Mouse (Mus musculus): ENCODE measurements at regions not wholly inside any gene's neighbourhood (a gene's known extent, or its start where the extent isn't known, plus 50 kb on each side); places are given as distances from the start of the nearest gene placed in this dataset.

DNA sequence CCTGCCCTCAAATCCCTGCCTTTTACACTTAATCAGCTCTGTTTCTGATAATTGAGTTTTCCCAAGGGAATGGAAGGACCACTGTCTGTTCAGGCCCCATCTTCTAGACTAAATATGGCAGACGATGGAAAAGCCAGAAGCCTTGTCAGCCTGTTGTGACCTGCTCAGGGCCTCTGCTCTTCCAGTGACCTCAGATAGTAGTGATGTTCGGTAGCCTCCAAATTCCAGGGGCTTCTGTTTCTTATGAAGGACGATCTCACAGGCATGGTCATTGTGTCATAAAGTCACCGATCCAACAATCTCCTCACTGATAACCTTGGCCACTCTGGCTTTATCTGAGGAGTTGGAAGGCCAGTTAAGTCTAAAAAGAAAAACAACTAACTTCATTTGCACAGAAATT, 330.5 kb downstream of the Inhba start:
- TF ChIP-seq CTCF (IDR thresholded peaks at IDR 0.05; ENCODE audit: low read depth, low read length), result no peak
- no peak for TF ChIP-seq POLR2A (IDR thresholded peaks at IDR 0.05; ENCODE audit: insufficient read depth, low read length)
- no peak for TF ChIP-seq EP300 (IDR thresholded peaks at IDR 0.05; ENCODE audit: insufficient read depth, low read depth, low read length)
